Mouse (Mus musculus) CH12.LX (cell line): Measurements from ENCODE around the gene Lrmda. TPM values are rescaled to one million over a fixed set of nuclear protein-coding genes. Genes with fewer than 3 reads are reported as not detected.

Source experiments
- DNase-seq: peaks from one replicate; pipeline ENCODE4 v3.0.0-alpha.2; 2013; ENCODE audit errors: extremely low read depth
- H3K27ac ChIP-seq: 2 replicates; pipeline ENCODE4 v1.5.1; 2012; ENCODE audit warnings: low read depth, mild to moderate bottlenecking, control low read depth, moderate library complexity; ENCODE audit not compliant: insufficient read depth
- H3K27me3 ChIP-seq: replicated peaks from 2 replicates; pipeline ENCODE3; 2012; ENCODE audit warnings: inconsistent platforms
- H3K36me3 ChIP-seq, 2 experiments: replicated peaks in 1 of 2; 2 replicates each; pipeline versions ENCODE3 to v1.6.1; 2012; ENCODE audit warnings: inconsistent platforms in 1 of 2, low read length in 1 of 2, mild to moderate bottlenecking in 1 of 2, mixed read lengths in 1 of 2, moderate library complexity in 1 of 2; ENCODE audit not compliant: control insufficient read depth in 1 of 2, insufficient read depth in 1 of 2
- H3K4me1 ChIP-seq, 2 experiments: 2 replicates each; pipeline ENCODE4 v1.6.1; 2012; ENCODE audit warnings: inconsistent platforms in 1 of 2, moderate library complexity in 1 of 2; ENCODE audit not compliant: insufficient read depth in 2 of 2, control insufficient read depth in 1 of 2
- H3K4me2 ChIP-seq: 2 replicates; pipeline ENCODE4 v1.6.1; 2012; ENCODE audit warnings: low read depth, mild to moderate bottlenecking, control low read depth; ENCODE audit not compliant: poor library complexity, insufficient read depth, severe bottlenecking
- H3K4me3 ChIP-seq, 3 experiments: fragments of 150-350 bp in 1 of 3; sonication (generic) in 1 of 3; replicated peaks in 1 of 3; 2 replicates each; pipeline versions ENCODE3 to v1.5.1; 2011 to 2012; ENCODE audit warnings: low read depth in 2 of 3, low read length in 2 of 3, mild to moderate bottlenecking in 2 of 3, moderate library complexity in 2 of 3, control low read depth in 1 of 3, improper control_type of control experiment in 1 of 3, inconsistent platforms in 1 of 3, mixed read lengths in 1 of 3; ENCODE audit not compliant: poor library complexity in 1 of 3
- H3K79me2 ChIP-seq: replicated peaks from 2 replicates; pipeline ENCODE4 v1.6.1; 2012; ENCODE audit warnings: mild to moderate bottlenecking, moderate library complexity; ENCODE audit not compliant: control insufficient read depth, poor library complexity, insufficient read depth, severe bottlenecking; ENCODE audit errors: extremely low read depth
- H3K9ac ChIP-seq: 2 replicates; pipeline ENCODE4 v1.6.1; 2012; ENCODE audit warnings: low read depth, mild to moderate bottlenecking, control low read depth, moderate library complexity; ENCODE audit not compliant: insufficient read depth
- H3K9me3 ChIP-seq: replicated peaks from 2 replicates; pipeline ENCODE3; 2012; ENCODE audit warnings: low read length, inconsistent platforms, mixed read lengths
- BHLHE40 ChIP-seq: IDR thresholded peaks from 2 replicates; pipeline ENCODE4 v1.6.1; 2011; ENCODE audit warnings: mild to moderate bottlenecking, low read depth, low read length, improper control_type of control experiment
- CHD2 ChIP-seq: IDR thresholded peaks from 2 replicates; pipeline ENCODE4 v1.6.1; 2011; ENCODE audit warnings: low read length, improper control_type of control experiment
- E2F4 ChIP-seq: IDR thresholded peaks from 2 replicates; pipeline ENCODE4 v1.6.1; 2011; ENCODE audit warnings: low read depth, low read length, improper control_type of control experiment; ENCODE audit not compliant: insufficient replicate concordance
- ELF1 ChIP-seq: IDR thresholded peaks from 2 replicates; pipeline ENCODE4 v1.6.1; 2014; ENCODE audit warnings: low read depth, mild to moderate bottlenecking, inconsistent platforms, low read length, improper control_type of control experiment
- EP300 ChIP-seq: IDR thresholded peaks from 2 replicates; pipeline ENCODE4 v1.6.1; 2011; ENCODE audit warnings: low read length, improper control_type of control experiment
- ETS1 ChIP-seq: conservative IDR thresholded peaks from 2 replicates; pipeline ENCODE4 v1.6.1; 2012; ENCODE audit warnings: low read depth, mild to moderate bottlenecking, inconsistent platforms, low read length, improper control_type of control experiment, moderate library complexity
- GABPA ChIP-seq: IDR thresholded peaks from 2 replicates; pipeline ENCODE4 v1.6.1; 2012; ENCODE audit warnings: low read depth, low read length, improper control_type of control experiment, inconsistent platforms; ENCODE audit not compliant: insufficient replicate concordance
- JUN ChIP-seq: IDR thresholded peaks from 2 replicates; pipeline ENCODE4 v1.6.1; 2011; ENCODE audit warnings: low read depth, mild to moderate bottlenecking, low read length, improper control_type of control experiment, moderate library complexity; ENCODE audit not compliant: insufficient read depth
- JUND ChIP-seq: conservative IDR thresholded peaks from 2 replicates; pipeline ENCODE4 v1.6.1; 2011; ENCODE audit warnings: low read depth, low read length, improper control_type of control experiment
- KAT2A ChIP-seq: IDR thresholded peaks from 2 replicates; pipeline ENCODE4 v1.6.1; 2012; ENCODE audit warnings: low read length, improper control_type of control experiment, inconsistent platforms; ENCODE audit not compliant: insufficient replicate concordance
- MAFK ChIP-seq: IDR thresholded peaks from 2 replicates; pipeline ENCODE4 v1.6.1; 2011; ENCODE audit warnings: low read length, improper control_type of control experiment; ENCODE audit not compliant: insufficient replicate concordance
- MAZ ChIP-seq: IDR thresholded peaks from 2 replicates; pipeline ENCODE4 v1.6.1; 2012; ENCODE audit warnings: low read depth, mild to moderate bottlenecking, inconsistent platforms, low read length, improper control_type of control experiment, moderate library complexity
- MXI1 ChIP-seq: IDR thresholded peaks from 2 replicates; pipeline ENCODE4 v1.6.1; 2011; ENCODE audit warnings: mild to moderate bottlenecking, low read depth, low read length, improper control_type of control experiment
- NELFE ChIP-seq: IDR thresholded peaks from 2 replicates; pipeline ENCODE4 v1.6.1; 2011; ENCODE audit warnings: low read depth, low read length, improper control_type of control experiment
- NRF1 ChIP-seq: IDR thresholded peaks from 2 replicates; pipeline ENCODE4 v1.6.1; 2014; ENCODE audit warnings: low read depth, mild to moderate bottlenecking, inconsistent platforms, low read length, improper control_type of control experiment, moderate library complexity
- POLR2A ChIP-seq: IDR thresholded peaks from 2 replicates; pipeline ENCODE4 v1.6.1; 2011; ENCODE audit warnings: low read depth, mild to moderate bottlenecking, improper control_type of control experiment, low read length
- POLR2AphosphoS2 ChIP-seq: IDR thresholded peaks from 2 replicates; pipeline ENCODE4 v1.6.1; 2011; ENCODE audit warnings: low read depth, low read length, improper control_type of control experiment
- RCOR1 ChIP-seq: conservative IDR thresholded peaks from 2 replicates; pipeline ENCODE4 v1.6.1; 2012; ENCODE audit warnings: low read depth, mild to moderate bottlenecking, inconsistent platforms, low read length, improper control_type of control experiment
- SIN3A ChIP-seq: IDR thresholded peaks from 2 replicates; pipeline ENCODE4 v1.6.1; 2012; ENCODE audit warnings: low read length, improper control_type of control experiment, inconsistent platforms
- SMC3 ChIP-seq: IDR thresholded peaks from 2 replicates; pipeline ENCODE4 v1.6.1; 2011; ENCODE audit warnings: low read depth, low read length, improper control_type of control experiment
- TBP ChIP-seq: conservative IDR thresholded peaks from 2 replicates; pipeline ENCODE4 v1.6.1; 2011; ENCODE audit warnings: low read depth, low read length, improper control_type of control experiment
- UBTF ChIP-seq: IDR thresholded peaks from 2 replicates; pipeline ENCODE4 v1.6.1; 2012; ENCODE audit warnings: low read depth, mild to moderate bottlenecking, inconsistent platforms, low read length, improper control_type of control experiment, moderate library complexity
- USF1 ChIP-seq: IDR thresholded peaks from 2 replicates; pipeline ENCODE4 v1.6.1; 2014; ENCODE audit warnings: low read depth, mild to moderate bottlenecking, inconsistent platforms, low read length, improper control_type of control experiment
- USF2 ChIP-seq: conservative IDR thresholded peaks from 2 replicates; pipeline ENCODE4 v1.6.1; 2011; ENCODE audit warnings: low read depth, low read length, improper control_type of control experiment
- ZC3H11A ChIP-seq: IDR thresholded peaks from 2 replicates; pipeline ENCODE4 v1.6.1; 2012; ENCODE audit warnings: low read depth, mild to moderate bottlenecking, inconsistent platforms, low read length, improper control_type of control experiment
- ZKSCAN1 ChIP-seq: IDR thresholded peaks from 2 replicates; pipeline ENCODE4 v1.6.1; 2012; ENCODE audit warnings: low read depth, inconsistent platforms, low read length, improper control_type of control experiment, borderline replicate concordance
- ZNF384 ChIP-seq: IDR thresholded peaks from 2 replicates; pipeline ENCODE4 v1.6.1; 2012; ENCODE audit warnings: low read depth, low read length, improper control_type of control experiment, inconsistent platforms
- dilution Hi-C: fragments of 300-500 bp; cut with MboI; formaldehyde crosslinking; loops from 2 replicates; pipeline ENCODE4 v1.14.3; 2020; ENCODE audit warnings: low sequenced_read_pairs; ENCODE audit not compliant: extremely low pct_unique_long_range_greater_than_20kb, extremely low pct_ligation_motif_present
- in situ Hi-C: fragments of 300-500 bp; cut with MboI; formaldehyde crosslinking; loops from 3 replicates; pipeline ENCODE4 v1.14.3; 2019; ENCODE audit warnings: low sequenced_read_pairs, low pct_ligation_motif_present, low pct_unique_long_range_greater_than_20kb, mixed read lengths
- polyA plus RNA-seq: library from polyadenylated mRNA; unstranded; fragments of >175 nt; gene quantifications from 2 replicates; pipeline ENCODE4 v1.2.1, GENCODE M21; 2012; ENCODE audit warnings: low read depth; ENCODE audit not compliant: insufficient read length
- total RNA-seq, 2 experiments: library from RNA; depleted of rRNA; stranded (reverse); fragments of 300-350 nt in 1 of 2; fragments of >200 nt in 1 of 2; gene quantifications; 2 replicates each; pipeline ENCODE4 v1.2.3; 2012 to 2014

The Lrmda gene
- total and polyA plus RNA-seq, 3 experiments = 0.89 to 3.7 (median 1.9) TPM

DNA sequence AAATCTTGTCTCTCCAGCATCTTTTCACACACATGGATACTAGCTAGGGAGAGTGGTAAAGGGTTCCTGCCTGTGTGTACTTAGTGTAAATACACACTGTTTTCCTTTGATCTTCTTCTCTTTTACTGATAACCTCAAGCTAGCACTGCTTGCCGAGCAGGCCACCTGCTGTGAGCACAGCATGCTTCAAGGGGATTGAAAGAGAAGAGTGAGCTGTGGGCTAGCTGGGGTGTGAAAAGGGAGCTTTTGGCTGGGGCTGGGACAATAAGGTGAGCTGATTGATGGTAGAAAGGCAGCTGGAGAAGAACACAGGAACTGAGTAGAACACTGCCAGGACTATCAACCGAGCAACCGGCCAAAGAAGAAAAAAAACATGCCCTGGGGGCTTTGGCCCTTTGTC is 124.5 kb downstream of the Lrmda start:
- dilution Hi-C loops (no loop called here), in situ Hi-C loops (no loop called here)
- no peak for DNase-seq
- H3K4me2 ChIP-seq = no peak overlapping the region
- H3K27ac ChIP-seq = no peak overlapping the region
- H3K4me3 ChIP-seq = no peak overlapping the region
- H3K9me3 ChIP-seq = no peaks in the 10 kb centered on the region
- H3K79me2 ChIP-seq = no peaks in the 10 kb centered on the region
- H3K27me3 ChIP-seq = no peaks in the 10 kb centered on the region
- TF ChIP-seq BHLHE40 (no peak), POLR2A (no peak), JUND (no peak), ZC3H11A (no peak), KAT2A (no peak), E2F4 (no peak), JUN (no peak), CHD2 (no peak), USF2 (no peak), RCOR1 (no peak), NELFE (no peak), ZKSCAN1 (no peak), MAZ (no peak), SIN3A (no peak), GABPA (no peak), TBP (no peak), UBTF (no peak), ETS1 (no peak)
- TF ChIP-seq, all 38 proteins: peak for 0
- H3K9ac ChIP-seq = no peak overlapping the region
- H3K36me3 ChIP-seq = no peaks in the 10 kb centered on the region
- H3K4me1 ChIP-seq = no peaks in the 10 kb centered on the region

GRCm38 (mm10) chr14:22145863-22146262 is 126.4 kb downstream of the Lrmda start:
- no peak for TF ChIP-seq MXI1
- TF ChIP-seq JUN = no peak
- TF ChIP-seq ELF1 = no peak
- TF ChIP-seq TBP = no peak
- TF ChIP-seq SIN3A = no peak
- no peak for TF ChIP-seq NRF1
- TF ChIP-seq USF1 = no peak
- TF ChIP-seq ZNF384 = no peak
- TF ChIP-seq MAFK = no peak
- TF ChIP-seq BHLHE40 = no peak
- no peak for TF ChIP-seq POLR2AphosphoS2
- TF ChIP-seq EP300 = no peak
- no peak for TF ChIP-seq RCOR1
- no peak for TF ChIP-seq SMC3
- no peak for TF ChIP-seq MAZ
- no peak for TF ChIP-seq NELFE
- TF ChIP-seq POLR2A = no peak
- TF ChIP-seq ETS1 = no peak
- dilution Hi-C loops = no loop called here
- H3K79me2 ChIP-seq = no peaks in the 10 kb centered on the region

More at GRCm38 (mm10) chr14:22145863-22146262, 126.4 kb downstream of the Lrmda start:
- Histone ChIP-seq H3K4me1 (no peaks in the 10 kb centered on the region), H3K9ac (no peak overlapping the region), H3K27me3 (no peaks in the 10 kb centered on the region), H3K9me3 (no peaks in the 10 kb centered on the region), H3K4me2 (no peak overlapping the region), H3K27ac (no peak overlapping the region), H3K36me3 (no peaks in the 10 kb centered on the region), H3K4me3 (no peak overlapping the region)
- no peak for DNase-seq
- in situ Hi-C loops = no loop called here
